Mouse (Mus musculus) spleen, adult 2 months (tissue): ENCODE measurements at regions not wholly inside any gene's neighbourhood (a gene's known extent, or its start where the extent isn't known, plus 50 kb on each side); places are given as distances from the start of the nearest gene placed in this dataset.

Source experiments
- DNase-seq, 2 experiments: peaks; one replicate each; pipeline versions ENCODE4 v3.0.0 to v3.0.0-alpha.2; 2012 to 2021; ENCODE audit warnings: low spot score in 2 of 2, low read depth in 1 of 2
- H3K27ac ChIP-seq: fragments of 200-500 bp; 2 replicates; pipeline ENCODE4 v1.5.1; 2012; ENCODE audit warnings: low read length, inconsistent platforms; ENCODE audit not compliant: insufficient read depth
- H3K27me3 ChIP-seq: fragments of 200-500 bp; 2 replicates; pipeline ENCODE4 v1.6.1; 2012; ENCODE audit warnings: mild to moderate bottlenecking, moderate library complexity, low read length, inconsistent platforms; ENCODE audit not compliant: control insufficient read depth, insufficient read depth
- H3K36me3 ChIP-seq: fragments of 200-500 bp; 2 replicates; pipeline ENCODE4 v1.6.1; 2012; ENCODE audit warnings: mild to moderate bottlenecking, low read length, inconsistent platforms; ENCODE audit not compliant: control insufficient read depth, insufficient read depth
- H3K4me1 ChIP-seq: fragments of 200-500 bp; 2 replicates; pipeline ENCODE4 v1.6.1; 2011; ENCODE audit warnings: inconsistent platforms; ENCODE audit not compliant: control insufficient read depth, insufficient read depth, insufficient read length
- H3K4me3 ChIP-seq: fragments of 200-500 bp; 2 replicates; pipeline ENCODE4 v1.5.1; 2011; ENCODE audit warnings: mild to moderate bottlenecking, inconsistent platforms; ENCODE audit not compliant: insufficient read depth, insufficient read length; ENCODE audit errors: extremely low read depth
- CTCF ChIP-seq: fragments of 200-500 bp; IDR thresholded peaks from 2 replicates; pipeline ENCODE4 v1.5.1; 2011; ENCODE audit warnings: mild to moderate bottlenecking, inconsistent platforms; ENCODE audit not compliant: insufficient read depth, insufficient read length, insufficient replicate concordance; ENCODE audit errors: extremely low read depth
- POLR2A ChIP-seq: fragments of 200-500 bp; IDR thresholded peaks from 2 replicates; pipeline ENCODE4 v1.6.1; 2011; ENCODE audit warnings: low read depth, low read length, inconsistent platforms
- WGBS: fragments of 180-500 bp; shearing (Covaris S2); methylation state at CpG from one replicate; pipeline ENCODE4 v1.1.7; 2018; 5-methylcytosine and 5-hydroxymethylcytosine counted together

- no peak overlapping the region for H3K4me3 ChIP-seq
- H3K27me3 ChIP-seq: no peaks in the 10 kb centered on the region
- H3K36me3 ChIP-seq: no peaks in the 10 kb centered on the region
- no peak for TF ChIP-seq CTCF
- 57% methylated on average over 2 of the region's 2 CpGs for WGBS
- H3K4me1 ChIP-seq: no peaks in the 10 kb centered on the region
- no peak for DNase-seq
- H3K27ac ChIP-seq: no peak overlapping the region
These were observed 471.6 kb upstream of the 3110018I06Rik start for GRCm38 (mm10) chr12:107016801-107017200.

- TF ChIP-seq POLR2A (no peak), CTCF (no peak)
- no peak overlapping the region for H3K4me3 ChIP-seq
- H3K4me1 ChIP-seq: no peaks in the 10 kb centered on the region
- no peak overlapping the region for H3K27ac ChIP-seq
- H3K36me3 ChIP-seq: no peaks in the 10 kb centered on the region
- WGBS: 58% methylated on average over 1 of the region's 1 CpGs
- DNase-seq: no peak
- H3K27me3 ChIP-seq: no peaks in the 10 kb centered on the region
These were observed 466.6 kb upstream of the 3110018I06Rik start for GRCm38 (mm10) chr12:107021806-107022205.

GRCm38 (mm10) chr12:107026821-107027220 lies 461.6 kb upstream of the 3110018I06Rik start:
- no peaks in the 10 kb centered on the region for H3K36me3 ChIP-seq
- 84% methylated on average over 5 of the region's 5 CpGs for WGBS
- no peaks in the 10 kb centered on the region for H3K4me1 ChIP-seq
- no peak overlapping the region for H3K27ac ChIP-seq
- no peak for DNase-seq
- no peaks in the 10 kb centered on the region for H3K27me3 ChIP-seq
- TF ChIP-seq CTCF (no peak), POLR2A (no peak)
- H3K4me3 ChIP-seq: no peak overlapping the region

- Histone ChIP-seq H3K4me3 (no peak overlapping the region), H3K27ac (no peak overlapping the region), H3K4me1 (no peaks in the 10 kb centered on the region), H3K36me3 (no peaks in the 10 kb centered on the region), H3K27me3 (no peaks in the 10 kb centered on the region)
- TF ChIP-seq CTCF: no peak
- no peak for TF ChIP-seq POLR2A
- no peak for DNase-seq
- WGBS: 56% methylated on average over 23 of the region's 23 CpGs
These were observed 460.4 kb upstream of the 3110018I06Rik start for GRCm38 (mm10) chr12:107027842-107028549.

GRCm38 (mm10) chr12:107028985-107029384 lies 459.4 kb upstream of the 3110018I06Rik start:
- no peak for DNase-seq
- TF ChIP-seq CTCF (no peak), POLR2A (no peak)
- Histone ChIP-seq H3K4me3 (no peak overlapping the region), H3K27ac (no peak overlapping the region), H3K27me3 (no peaks in the 10 kb centered on the region), H3K4me1 (no peaks in the 10 kb centered on the region), H3K36me3 (no peaks in the 10 kb centered on the region)
- 43% methylated on average over 1 of the region's 1 CpGs for WGBS

- no peaks in the 10 kb centered on the region for H3K4me1 ChIP-seq
- no peaks in the 10 kb centered on the region for H3K27me3 ChIP-seq
- TF ChIP-seq CTCF (no peak), POLR2A (no peak)
- no peak overlapping the region for H3K27ac ChIP-seq
- H3K4me3 ChIP-seq: no peak overlapping the region
- no peaks in the 10 kb centered on the region for H3K36me3 ChIP-seq
- DNase-seq: no peak
- WGBS: 71% methylated on average over 6 of the region's 6 CpGs
These were observed 452.1 kb upstream of the 3110018I06Rik start for GRCm38 (mm10) chr12:107036357-107036756.

- no peak for DNase-seq
- H3K36me3 ChIP-seq: no peaks in the 10 kb centered on the region
- H3K4me1 ChIP-seq: no peaks in the 10 kb centered on the region
- H3K4me3 ChIP-seq: no peak overlapping the region
- WGBS: 85% methylated on average over 13 of the region's 13 CpGs
- TF ChIP-seq POLR2A (no peak), CTCF (no peak)
- H3K27ac ChIP-seq: no peak overlapping the region
- no peaks in the 10 kb centered on the region for H3K27me3 ChIP-seq
These were observed 446.3 kb upstream of the 3110018I06Rik start for GRCm38 (mm10) chr12:107041927-107042652.
